Mouse (Mus musculus): ENCODE data around the gene Vmn2r8. TPM values are rescaled to one million over a fixed set of nuclear protein-coding genes. Genes with fewer than 3 reads are reported as not detected.
"Not testable (repeated sequence)": the region's sequence is repeated elsewhere in the genome, so short reads cannot be mapped to it uniquely, and the experiment has no call there.

Gene Vmn2r8
- polyA plus RNA-seq (2016; fragmentation: Nextera tagmentation; extraction: Ambion mirVana): not detected in 2 replicates

DNA sequence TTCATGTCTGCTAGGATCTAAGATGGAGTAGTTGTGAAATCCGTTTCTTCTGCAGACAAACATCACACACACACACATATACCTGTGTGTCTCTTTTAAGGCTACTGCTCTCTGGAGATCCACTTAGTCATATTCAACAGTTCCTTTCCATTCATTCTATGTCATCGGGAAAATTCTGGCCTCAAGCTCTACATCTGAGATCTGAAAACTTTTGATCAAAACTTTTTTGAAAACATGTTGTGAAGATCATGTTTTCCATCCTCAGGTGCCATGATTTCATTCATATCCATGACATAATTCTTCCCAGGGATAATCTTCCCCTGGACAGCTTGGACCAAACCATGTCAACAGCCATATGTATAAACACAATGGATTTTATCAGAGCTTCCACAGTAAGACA, at the start of gene Vmn2r8:
Vmn2r8 (minus strand) TSS at position 101 of the 400 bp plus-strand sequence.
- H3K4me3 ChIP-seq; DNase-seq (ENCODE audit: low spot score); H3K9me3 ChIP-seq; H3K27me3 ChIP-seq (ENCODE audit: insufficient read depth, poor library complexity, severe bottlenecking); H3K27ac ChIP-seq; H3K36me3 ChIP-seq; H3K4me1 ChIP-seq (replicated peaks): not testable (repeated sequence)
- 79% methylated on average over 2 of the region's 2 CpGs for WGBS

- H3K9me3 ChIP-seq; H3K27me3 ChIP-seq (ENCODE audit: insufficient read depth, poor library complexity, severe bottlenecking); H3K27ac ChIP-seq; H3K4me3 ChIP-seq; H3K36me3 ChIP-seq; DNase-seq (ENCODE audit: low spot score); H3K4me1 ChIP-seq (replicated peaks): not testable (repeated sequence)
- 76% methylated on average over 1 of the region's 1 CpGs for WGBS
Measured at GRCm38 (mm10) chr5:108852501-108852900, 43.9 kb upstream of the Vmn2r8 start, which contains the start of gene Vmn2r9. Gene Vmn2r9, minus strand, starts transcription at chr5:108852601.

- DNase-seq (ENCODE audit: low spot score): no peak
- Histone ChIP-seq H3K36me3 (no peaks in the 10 kb centered on the region), H3K4me3 (no peak overlapping the region), H3K27ac (no peak overlapping the region), H3K9me3 (no peaks in the 10 kb centered on the region), H3K27me3 (ENCODE audit: insufficient read depth, poor library complexity, severe bottlenecking) (no peaks in the 10 kb centered on the region), H3K4me1 (replicated peaks) (no peaks in the 10 kb centered on the region)
- 45% methylated on average over 1 of the region's 1 CpGs for WGBS
Measured at GRCm38 (mm10) chr5:108849466-108849865, 40.8 kb upstream of the Vmn2r8 start.

DNA sequence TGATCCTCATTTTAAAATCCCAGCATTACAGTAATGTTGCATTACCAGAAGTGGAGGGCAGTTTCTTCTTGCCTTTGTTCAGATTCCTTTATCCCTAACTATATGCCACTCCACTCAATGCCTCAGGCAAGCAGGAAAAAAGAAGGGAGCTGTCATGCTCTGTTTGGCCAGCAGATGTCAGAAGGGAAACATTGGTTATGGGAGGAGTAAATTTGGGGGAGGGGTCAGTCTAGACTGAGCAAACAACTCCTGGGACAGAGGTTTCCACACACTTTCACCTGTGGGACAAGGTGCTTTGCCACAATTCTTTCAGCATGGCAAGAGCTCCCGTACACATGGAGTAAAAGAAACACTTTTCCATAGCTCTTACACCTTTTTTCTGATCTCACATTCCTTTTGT, 27.5 kb upstream of the Vmn2r8 start:
- H3K4me3 ChIP-seq: no peak overlapping the region
- DNase-seq (ENCODE audit: low spot score): peak; percentile 22
- no peaks in the 10 kb centered on the region for H3K36me3 ChIP-seq
- H3K9me3 ChIP-seq: no peaks in the 10 kb centered on the region
- H3K27me3 ChIP-seq (ENCODE audit: insufficient read depth, poor library complexity, severe bottlenecking): no peaks in the 10 kb centered on the region
- WGBS: 88% methylated on average over 1 of the region's 1 CpGs
- no peak overlapping the region for H3K27ac ChIP-seq
- H3K4me1 ChIP-seq (replicated peaks): no peaks in the 10 kb centered on the region

DNA sequence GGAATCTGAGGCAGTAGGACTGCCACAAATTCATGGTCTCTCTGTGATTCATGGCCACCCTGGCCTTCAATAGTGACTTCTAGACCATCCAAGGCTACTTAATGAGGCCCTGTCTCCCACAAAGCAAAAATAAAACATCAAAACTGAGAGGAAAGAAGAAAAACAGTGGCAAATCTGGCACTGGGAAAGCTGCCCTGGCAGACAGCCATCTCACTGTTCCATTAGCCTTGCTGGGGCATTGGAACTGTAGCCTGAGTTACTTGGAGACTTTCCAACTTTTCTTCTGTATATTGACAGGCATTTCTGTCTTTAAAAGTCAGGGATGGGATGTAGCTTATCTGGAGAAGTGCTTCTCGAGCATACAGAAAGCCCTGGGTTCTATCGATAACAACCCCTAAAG, 14.6 kb upstream of the Vmn2r8 start:
- H3K27ac ChIP-seq: no peak overlapping the region
- H3K9me3 ChIP-seq: no peaks in the 10 kb centered on the region
- H3K36me3 ChIP-seq: no peaks in the 10 kb centered on the region
- WGBS: 90% methylated on average over 2 of the region's 2 CpGs
- H3K27me3 ChIP-seq (ENCODE audit: insufficient read depth, poor library complexity, severe bottlenecking): no peaks in the 10 kb centered on the region
- no peaks in the 10 kb centered on the region for H3K4me1 ChIP-seq (replicated peaks)
- no peak for DNase-seq (ENCODE audit: low spot score)
- no peak overlapping the region for H3K4me3 ChIP-seq

DNA sequence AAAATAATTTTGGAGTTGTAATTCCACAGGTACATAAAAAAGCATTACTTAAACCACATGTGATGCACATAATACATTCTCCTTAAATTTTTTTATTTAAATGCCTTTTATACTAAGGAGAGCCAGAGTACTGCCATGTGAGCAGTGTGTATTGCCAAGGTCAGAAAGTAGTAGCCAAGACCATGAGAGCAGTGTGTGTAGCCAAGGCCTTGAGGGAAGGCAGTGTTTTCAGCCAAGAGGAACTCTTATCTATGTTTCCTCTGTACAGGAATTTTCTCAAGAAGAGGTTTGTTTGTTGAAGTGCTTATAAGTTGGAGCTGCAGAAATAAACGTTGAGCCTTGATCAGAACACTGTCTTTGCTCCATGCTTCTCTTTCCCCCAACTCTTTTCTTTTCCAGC, 5.0 kb downstream of the Vmn2r8 start:
- Histone ChIP-seq H3K4me1 (replicated peaks) (no peaks in the 10 kb centered on the region), H3K4me3 (no peak overlapping the region), H3K36me3 (no peaks in the 10 kb centered on the region), H3K27me3 (ENCODE audit: insufficient read depth, poor library complexity, severe bottlenecking) (no peaks in the 10 kb centered on the region), H3K9me3 (no peaks in the 10 kb centered on the region), H3K27ac (no peak overlapping the region)
- no peak for DNase-seq (ENCODE audit: low spot score)
- 42% methylated on average over 1 of the region's 1 CpGs for WGBS

GRCm38 (mm10) chr5:108795263-108795662, 13.4 kb downstream of the Vmn2r8 start, which contains the start of gene Tmed11:
Gene Tmed11, minus strand, starts transcription at chr5:108795363.
- H3K4me3 ChIP-seq; H3K9me3 ChIP-seq; H3K36me3 ChIP-seq; DNase-seq (ENCODE audit: low spot score); H3K27ac ChIP-seq; H3K27me3 ChIP-seq (ENCODE audit: insufficient read depth, poor library complexity, severe bottlenecking); H3K4me1 ChIP-seq (replicated peaks): not testable (repeated sequence)
- 65% methylated on average over 2 of the region's 2 CpGs for WGBS

DNA sequence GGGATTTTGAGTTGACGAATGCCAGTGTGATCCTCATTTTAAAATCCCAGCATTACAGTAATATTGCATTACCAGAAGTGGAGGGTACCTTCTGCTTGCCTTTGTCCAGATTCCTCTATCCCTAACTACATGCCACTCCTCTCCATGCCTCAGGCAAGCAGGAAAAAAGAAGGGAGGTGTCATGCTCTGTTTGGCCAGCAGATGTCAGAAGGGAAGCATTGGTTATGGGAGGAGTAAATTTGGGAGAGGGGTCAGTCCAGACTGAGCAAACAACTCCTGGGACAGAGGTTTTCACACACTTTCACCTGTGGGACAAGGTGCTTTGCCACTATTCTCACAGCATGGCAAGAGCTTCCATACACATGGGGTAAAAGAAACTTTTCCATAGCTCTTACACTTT, 18.3 kb downstream of the Vmn2r8 start:
- H3K4me3 ChIP-seq; H3K27me3 ChIP-seq (ENCODE audit: insufficient read depth, poor library complexity, severe bottlenecking); H3K4me1 ChIP-seq (replicated peaks); H3K9me3 ChIP-seq; H3K27ac ChIP-seq; H3K36me3 ChIP-seq: not testable (repeated sequence)
- 33% methylated on average over 1 of the region's 1 CpGs for WGBS
- peak; percentile 26 for DNase-seq (ENCODE audit: low spot score)

DNA sequence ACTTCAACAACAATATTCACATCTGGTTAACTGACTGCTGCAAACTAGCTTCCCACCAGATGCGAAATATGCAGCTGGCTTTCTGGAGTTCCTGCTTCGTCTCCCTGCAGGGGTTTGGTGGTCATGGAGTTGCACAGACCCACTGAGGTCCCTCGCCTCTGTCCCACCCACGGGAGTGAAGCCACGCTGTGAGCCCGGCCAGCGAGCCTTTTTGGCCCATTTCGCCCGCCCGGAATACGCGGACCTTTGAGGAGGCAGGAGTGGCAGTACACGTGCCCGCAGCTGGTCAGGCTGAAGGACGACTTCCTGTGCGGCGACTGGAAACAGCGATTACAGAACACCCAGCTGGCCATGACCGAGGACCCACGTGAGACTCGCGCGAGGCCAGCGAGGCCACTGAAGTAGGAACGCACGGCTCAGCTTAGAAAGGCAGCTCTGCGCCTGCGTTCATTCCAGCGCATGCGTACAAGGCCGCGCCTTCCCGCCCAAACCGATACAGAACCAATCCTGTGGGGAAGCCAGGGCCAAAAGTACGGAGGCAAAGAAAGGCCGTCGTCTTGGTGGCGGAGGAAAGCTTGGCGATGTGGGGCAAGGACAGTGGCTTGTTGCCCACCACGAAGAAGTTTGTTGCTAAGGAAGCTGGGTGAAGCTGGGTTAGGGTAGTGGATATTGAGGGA, 33.9 kb downstream of the Vmn2r8 start, which contains the start of gene Rnf212:
Rnf212 (minus strand) TSS at position 353 of the 677 bp plus-strand sequence.
- 76% methylated on average over 40 of the region's 40 CpGs for whole genome bisulfite sequencing
- Histone ChIP-seq H3K36me3 (no peaks in the 10 kb centered on the region), H3K27ac (no peak within 1 kb of the TSS), H3K4me3 (no peak within 1 kb of the TSS), H3K9me3 (0 out of 2 replicates have a peak, but pooled peaks cover 3% of the 10 kb centered on the region), H3K4me1 (replicated peaks) (no peaks in the 10 kb centered on the region), H3K27me3 (ENCODE audit: insufficient read depth, poor library complexity, severe bottlenecking) (no peaks in the 10 kb centered on the region)
- no peak for DNase-seq (ENCODE audit: low spot score)

- H3K27me3 ChIP-seq (ENCODE audit: insufficient read depth, poor library complexity, severe bottlenecking): no peaks in the 10 kb centered on the region
- no peaks in the 10 kb centered on the region for H3K9me3 ChIP-seq
- no peak for DNase-seq (ENCODE audit: low spot score)
- H3K4me3 ChIP-seq: no peak overlapping the region
- H3K36me3 ChIP-seq: no peaks in the 10 kb centered on the region
- no peaks in the 10 kb centered on the region for H3K4me1 ChIP-seq (replicated peaks)
- no peak overlapping the region for H3K27ac ChIP-seq
- WGBS: 81% methylated on average over 2 of the region's 2 CpGs
Measured at GRCm38 (mm10) chr5:108760002-108760401, 48.6 kb downstream of the Vmn2r8 start.

- DNase-seq (ENCODE audit: low spot score): peak; percentile 6
- no peak overlapping the region for H3K27ac ChIP-seq
- no peak overlapping the region for H3K4me3 ChIP-seq
- no peaks in the 10 kb centered on the region for H3K4me1 ChIP-seq (replicated peaks)
- 59% methylated on average over 3 of the region's 3 CpGs for WGBS
- no peaks in the 10 kb centered on the region for H3K9me3 ChIP-seq
- H3K36me3 ChIP-seq: no peaks in the 10 kb centered on the region
- H3K27me3 ChIP-seq (ENCODE audit: insufficient read depth, poor library complexity, severe bottlenecking): no peaks in the 10 kb centered on the region
Measured at GRCm38 (mm10) chr5:108758396-108758795, 50.3 kb downstream of the Vmn2r8 start.

DNA sequence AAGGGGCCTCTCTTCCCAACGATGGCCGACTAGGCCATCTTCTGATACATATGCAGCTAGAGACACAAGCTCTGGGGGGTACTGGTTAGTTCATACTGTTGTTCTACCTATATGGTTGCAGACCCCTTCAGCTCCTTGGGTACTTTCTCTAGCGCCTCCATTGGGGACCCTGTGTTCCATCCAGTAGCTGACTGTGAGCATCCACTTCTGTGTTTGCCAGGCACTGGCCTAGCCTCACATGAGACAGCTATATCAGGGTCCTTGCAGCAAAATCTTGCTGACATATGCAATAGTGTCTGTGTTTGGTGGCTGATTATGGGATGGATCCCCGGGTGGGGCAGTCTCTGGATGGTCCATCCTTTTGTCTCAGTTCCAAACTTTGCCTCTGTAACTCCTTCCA, 57.4 kb downstream of the Vmn2r8 start:
- 81% methylated on average over 4 of the region's 4 CpGs for WGBS
- H3K27me3 ChIP-seq (ENCODE audit: insufficient read depth, poor library complexity, severe bottlenecking): not testable (repeated sequence)

GRCm38 (mm10) chr5:108750328-108751210, 58.1 kb downstream of the Vmn2r8 start:
- DNase-seq (ENCODE audit: low spot score): no peak
- H3K27me3 ChIP-seq (ENCODE audit: insufficient read depth, poor library complexity, severe bottlenecking): no peaks in the 10 kb centered on the region
- H3K36me3 ChIP-seq: no peaks in the 10 kb centered on the region
- H3K4me1 ChIP-seq (replicated peaks): no peaks in the 10 kb centered on the region
- H3K4me3 ChIP-seq: no peak overlapping the region
- WGBS: 79% methylated on average over 5 of the region's 5 CpGs
- no peak overlapping the region for H3K27ac ChIP-seq
- H3K9me3 ChIP-seq: no peaks in the 10 kb centered on the region

More for the DNA sequence above, 57.4 kb downstream of the Vmn2r8 start:
- H3K9me3 ChIP-seq; H3K36me3 ChIP-seq; H3K27ac ChIP-seq; H3K4me1 ChIP-seq (replicated peaks); DNase-seq (ENCODE audit: low spot score); H3K4me3 ChIP-seq: not testable (repeated sequence)
